Mouse (Mus musculus) testis, adult 2 months (tissue): ENCODE measurements around the gene Hdac11.

Experiments used
- CTCF ChIP-seq: fragments of 200-500 bp; IDR thresholded peaks from 2 replicates; pipeline ENCODE4 v1.5.1; 2012; ENCODE audit warnings: low read depth, mild to moderate bottlenecking, inconsistent platforms, low read length, moderate library complexity; ENCODE audit not compliant: control insufficient read depth, insufficient read depth, insufficient replicate concordance
- POLR2A ChIP-seq: fragments of 200-500 bp; IDR thresholded peaks from 2 replicates; pipeline ENCODE4 v1.6.1; 2012; ENCODE audit warnings: low read depth, mild to moderate bottlenecking, inconsistent platforms, low read length, moderate library complexity; ENCODE audit not compliant: control insufficient read depth

DNA sequence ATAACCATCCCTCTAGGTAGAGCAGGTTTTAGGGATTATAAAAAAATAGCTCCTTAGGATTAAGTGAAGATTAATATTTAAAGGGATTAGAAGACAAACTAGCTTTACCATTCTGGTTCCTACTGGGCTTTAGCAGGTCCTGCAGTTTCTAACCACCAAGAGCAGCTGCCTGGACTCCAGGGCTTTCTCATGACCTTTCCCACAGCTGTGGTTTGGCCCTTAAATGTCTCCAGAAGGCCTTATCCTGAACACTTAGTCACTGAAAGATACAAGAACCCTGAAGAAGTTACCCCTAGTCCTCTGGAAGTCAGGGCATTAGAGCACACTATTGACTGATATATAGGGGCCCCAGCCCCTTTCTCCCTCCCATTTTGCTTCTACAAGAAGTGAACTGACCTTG lies 47.0 kb upstream of the Hdac11 start:
- TF ChIP-seq POLR2A (no peak), CTCF (no peak)
